Mouse (Mus musculus) hindbrain, embryonic 10.5 days (tissue): ENCODE data around the gene Sik1. TPM values are rescaled to one million over a fixed set of nuclear protein-coding genes. Genes with fewer than 3 reads are reported as not detected.

Experiments
- DNase-seq: peaks from one replicate; pipeline ENCODE4 v3.0.0-alpha.2; 2017; ENCODE audit warnings: low spot score
- H3K27ac ChIP-seq: fragments of 300-500 bp; sonication (generic); 2 replicates; pipeline ENCODE4 v1.5.1; 2016; ENCODE audit warnings: mild to moderate bottlenecking, moderate library complexity
- H3K27me3 ChIP-seq: fragments of 300-500 bp; sonication (generic); 2 replicates; pipeline ENCODE4 v1.6.1; 2016; ENCODE audit warnings: mild to moderate bottlenecking; ENCODE audit not compliant: poor library complexity, insufficient read depth, severe bottlenecking
- H3K36me3 ChIP-seq: fragments of 300-500 bp; sonication (generic); 2 replicates; pipeline ENCODE4 v1.6.1; 2016; ENCODE audit warnings: mild to moderate bottlenecking, moderate library complexity
- H3K4me1 ChIP-seq: fragments of 300-500 bp; sonication (generic); replicated peaks from 2 replicates; pipeline ENCODE4 v1.6.1; 2016; ENCODE audit warnings: mild to moderate bottlenecking
- H3K4me3 ChIP-seq: fragments of 300-500 bp; sonication (generic); 2 replicates; pipeline ENCODE4 v1.5.1; 2016; ENCODE audit warnings: mild to moderate bottlenecking, moderate library complexity
- H3K9me3 ChIP-seq: fragments of 300-500 bp; sonication (generic); 2 replicates; pipeline ENCODE4 v1.6.1; 2016; ENCODE audit warnings: mild to moderate bottlenecking, moderate library complexity
- WGBS: fragments of 180-500 bp; shearing (Covaris S2); methylation state at CpG from one replicate; pipeline ENCODE4 v1.1.7; 2016; 5-methylcytosine and 5-hydroxymethylcytosine counted together
- polyA plus RNA-seq: library from polyadenylated mRNA; unstranded; fragments of >200 nt; fragmentation: Nextera tagmentation; extraction: Ambion mirVana; gene quantifications from 2 replicates; pipeline ENCODE4 v1.2.1, GENCODE M21; 2016

Sik1 gene
- polyA plus RNA-seq, 1 experiment from 2014 or later, result 14.0 TPM

GRCm38 (mm10) chr17:31860856-31861255 lies 5.3 kb upstream of the Sik1 start:
- no peak for DNase-seq
- Histone ChIP-seq H3K36me3 (no peaks in the 10 kb centered on the region), H3K9me3 (no peaks in the 10 kb centered on the region), H3K27me3 (no peaks in the 10 kb centered on the region), H3K4me1 (peaks cover 43% of the 10 kb centered on the region), H3K27ac (no peak overlapping the region), H3K4me3 (no peak overlapping the region)
- 92% methylated on average over 8 of the region's 8 CpGs for WGBS

- Histone ChIP-seq H3K4me1 (peaks cover 45% of the 10 kb centered on the region), H3K9me3 (no peaks in the 10 kb centered on the region), H3K27ac (no peak overlapping the region), H3K4me3 (no peak overlapping the region), H3K27me3 (no peaks in the 10 kb centered on the region), H3K36me3 (no peaks in the 10 kb centered on the region)
- 74% methylated on average over 2 of the region's 2 CpGs for WGBS
- DNase-seq, result no peak
Observed at GRCm38 (mm10) chr17:31859367-31859766, 3.8 kb upstream of the Sik1 start.

- 91% methylated on average over 2 of the region's 2 CpGs for WGBS
- Histone ChIP-seq H3K4me3 (no peak overlapping the region), H3K27ac (0 out of 2 replicates have a peak overlapping the region, but pooled peaks have one; percentile 29), H3K4me1 (peaks cover 46% of the 10 kb centered on the region), H3K36me3 (no peaks in the 10 kb centered on the region), H3K27me3 (no peaks in the 10 kb centered on the region), H3K9me3 (no peaks in the 10 kb centered on the region)
- DNase-seq, result no peak
Observed at GRCm38 (mm10) chr17:31858786-31859185, 3.2 kb upstream of the Sik1 start.

GRCm38 (mm10) chr17:31857903-31858426 lies 2.4 kb upstream of the Sik1 start:
- Histone ChIP-seq H3K9me3 (no peaks in the 10 kb centered on the region), H3K36me3 (peaks cover 6% of the 10 kb centered on the region; the same call in 1 of the 2 replicates), H3K27me3 (no peaks in the 10 kb centered on the region), H3K4me3 (no peak overlapping the region), H3K27ac (no peak overlapping the region), H3K4me1 (peaks cover 54% of the 10 kb centered on the region)
- DNase-seq, result no peak
- WGBS, result 85% methylated on average over 3 of the region's 3 CpGs

DNA sequence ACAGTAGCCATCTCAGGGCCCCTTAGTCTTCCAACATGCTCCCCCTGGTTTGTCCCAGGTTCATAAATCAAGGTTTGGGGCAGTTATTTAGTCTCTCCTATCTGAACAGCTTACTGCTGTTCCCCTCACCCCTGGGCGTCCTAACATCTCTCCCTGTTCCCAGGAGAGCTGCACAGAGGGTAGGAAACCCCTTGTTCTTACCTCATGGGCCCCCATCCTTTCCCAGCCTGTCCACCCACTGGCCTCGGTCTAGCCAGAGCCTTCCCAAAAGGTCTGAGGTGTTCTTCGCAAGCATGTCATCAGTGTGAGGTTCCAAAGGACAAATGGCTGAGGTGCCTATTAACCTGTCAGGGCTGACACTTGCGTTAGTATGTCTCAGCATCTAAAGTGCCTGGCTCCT lies 1.6 kb upstream of the Sik1 start:
- 91% methylated on average over 4 of the region's 4 CpGs for WGBS
- no peak overlapping the region for H3K4me3 ChIP-seq
- no peaks in the 10 kb centered on the region for H3K27me3 ChIP-seq
- no peaks in the 10 kb centered on the region for H3K9me3 ChIP-seq
- DNase-seq, result no peak
- H3K4me1 ChIP-seq, result peaks cover 61% of the 10 kb centered on the region
- H3K36me3 ChIP-seq, result peaks cover 10% of the 10 kb centered on the region; the same call in 1 of the 2 replicates
- H3K27ac ChIP-seq, result peak overlapping the region; percentile 95

DNA sequence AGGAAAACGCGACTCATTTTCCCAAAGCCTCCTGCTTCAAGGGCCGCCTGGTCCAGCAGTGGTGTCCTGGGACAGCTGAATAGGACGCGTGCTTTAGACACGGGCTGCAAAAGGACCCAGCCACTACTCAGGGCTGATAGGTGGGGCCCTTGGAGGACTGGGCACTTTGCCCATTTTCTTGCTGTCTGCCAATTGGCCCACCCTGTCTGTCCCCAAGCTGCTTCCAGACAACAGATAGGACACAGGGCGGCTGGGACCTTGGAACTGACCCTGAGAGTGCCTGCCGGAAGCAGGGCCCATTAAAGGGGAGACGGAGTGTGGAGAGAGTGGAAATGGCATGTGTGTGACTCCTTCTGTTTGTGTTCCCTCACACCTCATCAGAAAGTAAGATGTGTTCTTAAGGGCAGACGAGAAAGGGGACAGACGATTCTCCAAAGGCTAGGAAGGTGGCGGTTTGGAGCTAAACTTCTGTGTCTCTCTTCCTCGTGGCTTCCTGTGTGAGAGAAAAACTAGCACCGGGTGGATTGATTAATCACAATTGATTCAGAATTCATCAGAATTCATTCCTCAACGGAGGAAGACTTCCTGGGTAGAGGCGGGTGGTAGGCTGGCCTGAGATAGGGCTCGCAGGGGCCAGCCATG lies 1.0 kb upstream of the Sik1 start:
- Histone ChIP-seq H3K9me3 (no peaks in the 10 kb centered on the region), H3K27me3 (no peaks in the 10 kb centered on the region), H3K36me3 (peaks cover 12% of the 10 kb centered on the region; the same call in 1 of the 2 replicates), H3K27ac (peak overlapping the region; percentile 95), H3K4me3 (peak overlapping the region; percentile 95), H3K4me1 (peaks cover 65% of the 10 kb centered on the region)
- WGBS, result 47% methylated on average over 17 of the region's 17 CpGs
- no peak for DNase-seq

DNA sequence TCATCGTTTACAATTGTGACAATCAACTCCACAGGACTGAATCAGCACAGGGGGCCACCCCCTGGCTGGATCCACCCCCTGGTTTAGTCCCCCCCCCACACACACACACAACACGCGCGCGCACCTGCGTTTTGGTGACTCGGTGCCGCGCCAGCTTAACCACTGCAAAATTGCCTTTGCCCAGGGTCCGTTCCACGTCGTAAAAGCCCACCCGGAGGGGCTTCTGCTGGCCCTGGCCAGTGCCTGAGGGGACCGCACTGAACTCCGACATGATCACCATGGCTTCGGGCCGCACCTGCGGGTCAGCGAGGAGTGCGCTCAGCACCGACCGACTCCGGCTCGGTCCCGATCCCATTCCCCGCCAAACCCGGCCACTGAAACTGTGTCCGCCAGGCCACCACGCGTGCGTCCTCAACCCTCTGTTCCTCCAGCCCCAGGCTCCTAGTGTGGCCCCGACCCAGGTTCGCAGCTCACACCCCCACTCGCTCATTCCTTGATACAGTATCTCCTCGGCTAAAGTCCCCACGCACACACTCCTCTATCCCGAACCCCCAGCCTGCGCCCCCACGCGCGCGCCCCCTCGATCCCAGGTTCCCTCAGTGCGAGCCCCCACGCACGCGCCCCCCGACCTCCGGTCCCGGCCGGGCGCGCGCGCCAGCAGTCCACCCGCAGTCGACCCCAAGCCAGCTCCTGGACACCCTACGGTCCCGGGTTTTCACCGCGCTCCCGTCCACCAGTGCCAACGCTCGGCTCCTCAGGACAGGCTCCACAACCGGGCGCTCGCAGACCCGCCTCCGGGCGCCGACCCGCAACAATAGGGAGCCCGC lies 621 bp downstream of the Sik1 start:
- Histone ChIP-seq H3K9me3 (no peaks in the 10 kb centered on the region), H3K36me3 (peaks cover 28% of the 10 kb centered on the region), H3K4me1 (peaks cover 66% of the 10 kb centered on the region), H3K27ac (peak overlapping the region; percentile 95), H3K4me3 (peak overlapping the region; percentile 95), H3K27me3 (no peaks in the 10 kb centered on the region)
- DNase-seq, result peak; percentile 66
- WGBS, result under 1% methylated on average over 73 of the region's 73 CpGs

DNA sequence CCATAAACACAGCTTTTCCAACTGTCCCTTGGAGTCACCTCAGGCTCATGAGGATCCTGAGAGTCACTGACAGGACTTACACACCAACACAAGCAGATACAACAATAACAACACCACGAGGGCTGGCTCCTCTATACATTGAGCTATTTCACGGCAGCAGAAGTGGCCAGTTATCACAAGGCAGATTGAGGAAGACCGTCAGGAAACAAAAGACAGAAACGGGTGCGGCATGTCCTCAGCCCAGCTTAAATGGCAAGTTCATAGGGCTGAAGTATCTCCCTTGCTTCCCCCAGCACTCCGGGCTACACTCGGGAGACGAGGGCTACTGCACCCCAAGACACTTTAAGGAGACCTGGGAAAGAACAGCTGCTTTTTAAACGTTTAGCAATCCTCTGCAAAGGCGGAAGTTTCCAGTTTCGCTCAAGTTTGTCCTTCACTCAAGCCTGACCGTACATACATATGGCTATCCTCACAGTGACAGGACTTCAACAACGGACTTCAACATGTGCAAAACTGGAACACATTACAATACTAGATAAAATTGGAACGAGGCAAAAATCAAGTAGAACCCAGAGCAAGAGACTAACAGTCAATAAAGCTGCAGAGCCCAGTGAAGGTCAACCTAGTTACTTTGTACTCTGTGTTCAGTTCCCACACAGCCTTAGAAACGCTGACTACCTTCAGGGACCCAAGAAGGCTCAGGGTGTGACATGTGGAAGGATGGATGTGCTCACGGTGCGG lies 2.0 kb downstream of the Sik1 start:
- Histone ChIP-seq H3K4me1 (peaks cover 61% of the 10 kb centered on the region), H3K4me3 (peak overlapping the region; percentile 95), H3K9me3 (no peaks in the 10 kb centered on the region), H3K27ac (no peak overlapping the region), H3K36me3 (peaks cover 42% of the 10 kb centered on the region), H3K27me3 (no peaks in the 10 kb centered on the region)
- 76% methylated on average over 17 of the region's 17 CpGs for WGBS
- DNase-seq, result no peak

DNA sequence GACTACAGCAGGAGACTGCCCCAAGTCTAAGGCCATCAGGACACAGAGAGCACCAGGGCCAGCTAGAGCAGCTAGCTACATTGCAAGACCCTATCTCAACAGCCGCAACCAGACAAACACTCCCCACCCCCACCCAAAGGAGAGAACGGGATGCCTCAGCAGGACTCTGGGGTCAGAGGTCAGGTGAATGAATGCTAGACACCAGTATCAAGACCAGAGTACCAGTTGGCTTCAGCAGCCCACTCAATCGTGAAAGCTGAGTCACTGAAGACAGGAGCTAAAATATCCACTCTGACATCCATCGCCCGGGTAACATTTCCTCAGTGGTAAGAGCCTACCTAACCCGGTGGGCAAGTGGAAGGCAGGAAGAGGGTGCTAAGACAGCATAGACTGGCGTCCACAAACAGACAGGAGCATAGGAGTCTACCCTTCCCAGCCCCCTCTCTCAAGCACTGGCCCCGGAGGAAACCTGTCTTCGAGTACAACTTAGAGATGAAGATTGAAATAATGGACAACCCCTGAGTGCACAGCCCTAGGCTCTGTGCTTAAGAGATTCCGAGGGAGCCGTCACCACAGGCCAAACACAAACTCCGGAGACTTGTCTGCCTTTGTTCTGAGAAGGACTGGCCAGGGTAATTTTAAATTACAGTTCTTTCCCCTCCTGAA lies 2.7 kb downstream of the Sik1 start:
- H3K36me3 ChIP-seq, result peaks cover 49% of the 10 kb centered on the region
- DNase-seq, result no peak
- H3K4me3 ChIP-seq, result peak overlapping the region; percentile 95; the same call in 1 of the 2 replicates
- 64% methylated on average over 12 of the region's 12 CpGs for WGBS
- peak overlapping the region; percentile 25; the same call in 1 of the 2 replicates for H3K27ac ChIP-seq
- no peaks in the 10 kb centered on the region for H3K27me3 ChIP-seq
- no peaks in the 10 kb centered on the region for H3K9me3 ChIP-seq
- peaks cover 58% of the 10 kb centered on the region for H3K4me1 ChIP-seq

GRCm38 (mm10) chr17:31851816-31852476 lies 3.7 kb downstream of the Sik1 start:
- no peaks in the 10 kb centered on the region for H3K27me3 ChIP-seq
- H3K27ac ChIP-seq, result no peak overlapping the region
- WGBS, result 88% methylated on average over 6 of the region's 6 CpGs
- H3K4me1 ChIP-seq, result peaks cover 48% of the 10 kb centered on the region
- H3K4me3 ChIP-seq, result no peak overlapping the region
- DNase-seq, result no peak
- H3K9me3 ChIP-seq, result no peaks in the 10 kb centered on the region
- peaks cover 59% of the 10 kb centered on the region for H3K36me3 ChIP-seq

- Histone ChIP-seq H3K27ac (no peak overlapping the region), H3K27me3 (no peaks in the 10 kb centered on the region), H3K4me1 (peaks cover 37% of the 10 kb centered on the region), H3K9me3 (no peaks in the 10 kb centered on the region), H3K4me3 (no peak overlapping the region), H3K36me3 (peaks cover 73% of the 10 kb centered on the region)
- no peak for DNase-seq
- WGBS, result 92% methylated on average over 17 of the region's 17 CpGs
Observed at GRCm38 (mm10) chr17:31850457-31850980, 5.1 kb downstream of the Sik1 start.
